Mouse (Mus musculus): ENCODE measurements around the gene Atg9a.

The Atg9a gene

DNA sequence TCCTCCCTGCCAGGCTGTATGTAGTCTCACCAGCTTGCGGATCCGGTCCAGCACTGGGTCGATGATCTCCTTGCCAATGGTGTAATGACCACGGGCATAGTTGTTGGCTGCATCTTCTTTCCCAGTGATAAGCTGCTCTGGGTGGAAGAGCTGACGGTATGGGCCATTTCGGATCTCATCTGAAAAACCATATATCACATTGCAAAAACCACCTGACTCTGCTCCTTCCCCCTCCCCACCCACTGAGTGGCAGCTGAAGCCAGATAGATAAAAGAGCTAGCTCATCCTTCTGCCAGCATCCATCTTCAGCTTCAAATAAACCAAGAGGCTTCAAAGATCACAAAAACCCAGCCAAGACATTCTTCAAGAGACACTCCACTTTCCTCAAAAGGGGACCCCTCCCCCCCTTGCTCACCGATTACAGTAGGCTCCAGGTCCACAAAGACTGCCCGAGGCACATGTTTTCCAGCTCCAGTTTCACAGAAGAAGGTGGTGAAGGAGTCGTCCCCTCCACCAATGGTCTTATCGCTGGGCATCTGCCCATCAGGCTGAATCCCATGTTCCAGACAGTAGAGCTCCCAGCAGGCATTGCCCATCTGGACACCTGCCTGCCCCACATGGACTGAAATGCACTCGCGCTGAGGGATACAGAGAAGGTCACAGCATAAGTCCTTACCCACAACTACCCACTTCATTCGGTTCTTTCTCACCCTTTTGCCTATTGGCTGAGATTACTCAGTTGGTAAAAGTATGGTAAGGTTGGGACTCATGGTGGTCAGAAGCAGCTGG lies 25.0 kb upstream of the Atg9a start:
- in situ Hi-C loops (cut with MboI, MseI), result loop anchor here (25.0 kb wide), 1 partner anchor 930 kb away; the partner anchor contains the start of genes Aamp, Gpbar1 and Pnkd

DNA sequence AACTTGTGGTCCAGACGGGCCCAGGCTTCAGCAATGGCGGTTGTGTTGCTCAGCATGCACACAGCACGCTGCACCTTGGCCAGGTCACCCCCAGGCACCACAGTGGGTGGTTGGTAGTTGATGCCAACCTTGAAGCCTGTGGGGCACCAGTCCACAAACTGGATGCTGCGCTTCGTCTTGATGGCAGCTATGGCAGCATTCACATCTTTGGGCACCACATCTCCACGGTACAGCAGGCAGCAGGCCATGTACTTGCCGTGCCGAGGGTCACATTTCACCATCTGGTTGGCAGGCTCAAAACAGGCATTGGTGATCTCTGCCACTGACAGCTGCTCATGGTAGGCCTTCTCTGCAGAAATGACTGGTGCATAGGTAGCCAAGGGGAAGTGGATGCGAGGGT lies 23.8 kb upstream of the Atg9a start:
- in situ Hi-C loops (cut with MboI, MseI), result loop anchor here (25.0 kb wide), 1 partner anchor 928 kb away; the partner anchor contains the start of genes Aamp, Gpbar1 and Pnkd

DNA sequence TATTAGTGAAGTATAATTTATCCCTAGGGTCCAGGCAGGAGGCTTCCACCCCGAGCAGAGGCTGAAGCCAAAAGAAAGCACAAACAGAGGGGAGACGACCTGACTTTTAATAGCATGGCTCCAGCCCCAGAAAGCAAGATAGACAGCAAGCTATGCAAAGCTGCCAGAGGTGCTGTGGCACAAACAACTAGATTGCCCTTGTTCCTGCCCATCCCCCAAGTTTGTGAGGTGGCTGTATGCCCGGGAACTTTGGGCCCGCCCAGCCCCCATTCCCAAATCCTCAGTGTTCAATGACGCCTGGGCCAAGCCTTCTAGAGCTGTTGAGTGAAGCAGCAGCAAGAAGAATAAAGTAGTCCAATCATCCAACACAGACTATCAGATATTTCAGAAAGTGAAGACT lies 22.9 kb upstream of the Atg9a start:
- in situ Hi-C loops (cut with MboI, MseI), result loop anchor here (5.0 to 25.0 kb wide), 2 partner anchors 78 to 928 kb away; partner anchors contain the start of genes Aamp, Gpbar1 and Pnkd

GRCm38 (mm10) chr1:75214442-75214841 lies 22.4 kb upstream of the Atg9a start:
- in situ Hi-C loops (cut with MboI, MseI), result loop anchor here (5.0 to 25.0 kb wide), 2 partner anchors 77 to 927 kb away; partner anchors contain the start of genes Aamp, Gpbar1 and Pnkd

DNA sequence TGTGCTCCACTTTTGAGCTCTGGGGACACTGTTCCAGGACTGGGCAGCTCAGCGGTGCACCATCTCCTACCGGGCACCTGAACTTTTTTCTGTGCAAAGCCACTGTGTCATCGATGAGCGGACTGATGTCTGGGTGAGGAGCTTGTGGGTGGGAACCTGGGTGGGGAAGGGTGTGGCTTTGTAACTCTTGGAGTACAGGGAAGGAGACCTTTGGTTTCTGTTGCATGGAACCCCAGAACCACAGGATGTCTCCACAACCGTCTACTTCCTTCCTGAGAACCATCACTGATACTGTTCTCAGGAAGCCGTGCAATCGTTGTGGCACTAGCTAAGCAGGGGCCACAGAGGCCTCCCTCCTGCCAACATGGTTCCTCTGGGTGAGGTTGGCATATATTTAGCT lies 21.1 kb upstream of the Atg9a start:
- in situ Hi-C loops (cut with MboI, MseI), result loop anchor here (5.0 to 25.0 kb wide), 2 partner anchors 76 to 926 kb away; partner anchors contain the start of genes Aamp, Gpbar1 and Pnkd

GRCm38 (mm10) chr1:75212542-75212941 lies 20.5 kb upstream of the Atg9a start:
- in situ Hi-C loops (cut with MboI, MseI), result loop anchor here (5.0 to 25.0 kb wide), 2 partner anchors 75 to 925 kb away; partner anchors contain the start of genes Aamp, Gpbar1 and Pnkd

- in situ Hi-C loops (cut with MboI, MseI), result loop anchor here (5.0 to 25.0 kb wide), 2 partner anchors 74 to 924 kb away; partner anchors contain the start of genes Aamp, Gpbar1 and Pnkd
Measured at GRCm38 (mm10) chr1:75211141-75211708, 19.2 kb upstream of the Atg9a start.

DNA sequence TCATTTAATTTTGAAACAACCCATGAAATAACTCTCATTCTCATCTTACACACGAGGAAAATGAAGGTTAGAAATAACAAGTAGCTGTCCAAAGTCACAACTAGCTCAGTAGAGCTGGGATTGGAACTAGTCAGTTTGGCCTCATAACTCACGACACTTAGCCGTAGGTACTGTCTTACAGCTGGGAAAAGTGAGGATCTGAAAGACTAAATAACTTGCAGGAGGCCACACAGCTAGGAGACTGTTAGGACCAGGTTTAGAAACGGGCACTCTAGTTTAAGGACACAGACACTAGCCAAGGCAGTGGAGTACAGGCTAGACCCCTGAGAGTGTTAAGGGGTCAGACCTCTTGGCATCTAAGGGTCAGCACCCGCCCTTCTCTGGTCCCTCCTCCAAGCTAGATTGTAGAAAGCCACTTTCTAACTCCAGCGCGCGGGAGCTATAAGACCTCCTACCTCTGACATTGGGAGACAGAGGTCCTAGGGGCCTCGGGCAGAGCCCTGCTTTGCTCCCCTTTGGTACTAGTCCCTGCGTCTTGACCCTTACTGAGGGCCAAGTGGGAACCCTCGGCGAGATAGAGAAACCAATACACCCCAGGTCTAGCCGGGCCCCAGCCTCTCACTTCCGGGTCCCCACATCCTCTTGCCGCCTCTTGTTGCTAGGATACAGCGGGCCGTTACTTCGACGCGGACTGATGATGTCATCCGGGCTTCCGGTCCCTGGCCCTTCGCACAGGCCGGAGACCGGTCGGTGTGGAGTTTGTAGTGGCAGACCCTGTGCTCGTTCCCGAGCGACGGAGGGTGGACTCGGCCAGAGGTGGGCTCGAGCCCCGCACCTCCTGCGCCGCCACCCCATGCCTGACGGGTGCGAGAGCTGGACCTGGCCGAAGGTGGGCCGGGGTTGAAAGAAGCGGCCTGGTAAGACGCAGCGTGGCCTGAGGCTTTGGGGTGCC lies 18.4 kb upstream of the Atg9a start, which contains the start of the genes Glb1l and Stk16:
Gene Glb1l (minus strand): TSS at position 678 of the 952 bp plus-strand sequence.
Gene Stk16 (plus strand): TSS at position 703 of the 952 bp plus-strand sequence.
- in situ Hi-C loops (cut with MboI, MseI), result loop anchor here (5.0 to 25.0 kb wide), 2 partner anchors 73 to 923 kb away; partner anchors contain the start of genes Aamp, Gpbar1 and Pnkd

- in situ Hi-C loops (cut with MboI, MseI), result loop anchor here (25.0 kb wide), 1 partner anchor 922 kb away; the partner anchor contains the start of genes Aamp, Gpbar1 and Pnkd
Measured at GRCm38 (mm10) chr1:75208967-75209678, 17.1 kb upstream of the Atg9a start.

GRCm38 (mm10) chr1:75201236-75201635 lies 9.2 kb upstream of the Atg9a start:
- in situ Hi-C loops (cut with MboI, MseI), result loop anchor here (25.0 kb wide), 1 partner anchor 914 kb away; the partner anchor contains the start of genes Aamp, Gpbar1 and Pnkd

DNA sequence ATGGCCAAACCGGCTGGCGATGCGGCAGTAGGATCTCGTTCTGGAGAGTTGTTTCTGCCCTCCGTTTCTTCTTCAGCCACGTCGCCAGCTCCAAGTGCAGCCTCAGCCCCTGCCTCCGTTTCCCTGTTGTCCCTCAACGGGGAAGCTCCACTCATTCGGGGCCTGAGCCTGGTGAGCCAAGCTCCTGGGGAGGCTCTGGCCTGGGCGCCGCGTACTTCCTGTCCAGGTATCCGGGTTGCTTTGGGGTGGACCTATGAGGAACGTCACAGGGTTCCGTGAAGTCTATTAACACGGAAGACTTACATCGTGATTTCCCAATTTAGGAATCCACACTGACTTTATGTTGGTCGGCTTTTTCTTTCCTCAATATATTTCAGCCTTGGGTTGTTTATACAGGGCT lies 456 bp upstream of the Atg9a start:
- in situ Hi-C loops (cut with MboI, MseI), result no loop called here

DNA sequence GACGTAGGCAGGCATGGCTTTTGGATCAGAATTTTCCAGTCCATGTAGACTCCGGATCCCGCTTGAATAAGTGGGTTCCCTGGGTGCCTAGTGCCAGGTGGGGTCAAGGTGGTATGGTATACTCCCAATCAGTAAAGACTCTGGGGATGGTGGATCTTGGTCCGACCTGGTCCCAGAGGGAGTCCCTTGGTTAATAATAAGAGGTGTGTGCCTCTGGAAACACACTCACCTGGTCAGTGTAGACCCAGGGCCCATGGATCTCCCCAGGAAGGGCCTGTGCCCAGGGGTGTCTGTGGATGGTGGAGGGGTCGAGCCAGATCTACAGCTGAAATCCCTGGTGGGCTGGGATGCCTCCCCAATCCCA lies 756 bp downstream of the Atg9a start:
- in situ Hi-C loops (cut with MboI, MseI), result no loop called here

DNA sequence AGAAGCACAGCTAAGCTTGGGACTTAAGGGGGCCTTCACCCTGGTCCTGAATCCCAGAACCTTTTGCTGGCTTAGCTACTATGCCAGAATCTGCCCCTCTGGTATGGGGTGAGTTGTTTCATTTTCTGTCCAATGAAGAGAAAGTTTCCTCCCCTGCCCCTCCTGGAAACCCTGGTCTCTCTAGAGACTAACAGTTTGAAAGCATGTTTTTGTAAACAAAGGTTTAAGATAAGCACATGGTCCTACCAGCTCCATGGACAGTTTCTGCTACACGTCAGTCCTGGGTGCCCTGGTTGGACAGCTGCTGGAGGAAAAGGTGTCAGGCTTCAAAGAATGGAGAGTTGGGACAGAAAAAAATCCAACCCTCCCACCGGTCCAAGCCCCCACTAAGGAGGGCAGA lies 1.4 kb downstream of the Atg9a start:
- in situ Hi-C loops (cut with MboI, MseI), result no loop called here

- in situ Hi-C loops (cut with MboI, MseI), result loop anchor here (5.0 to 10.0 kb wide), 2 partner anchors 63 to 129 kb away; partner anchors contain the start of genes Dnpep and Nhej1
Measured at GRCm38 (mm10) chr1:75187914-75188483, 4.0 kb downstream of the Atg9a start.

DNA sequence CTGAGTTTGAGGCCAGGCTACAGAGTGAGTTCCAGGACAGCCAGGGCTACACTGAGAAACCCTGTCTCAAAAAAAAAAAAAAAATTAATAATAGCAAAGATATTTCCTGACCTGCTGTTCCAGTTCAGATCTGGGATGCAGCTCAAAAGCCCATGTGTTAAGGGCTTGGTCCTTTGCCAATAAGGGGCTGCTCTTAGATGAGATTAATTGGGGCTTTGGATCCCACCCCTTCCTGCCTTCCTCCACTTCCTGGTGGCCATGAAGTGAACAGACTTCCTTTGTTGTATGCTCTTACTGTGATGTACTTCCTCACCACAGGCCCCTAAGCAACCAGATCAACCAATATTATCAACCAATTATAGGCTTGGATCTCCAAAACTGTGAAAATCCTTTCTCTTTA lies 4.9 kb downstream of the Atg9a start:
- in situ Hi-C loops (cut with MboI, MseI), result loop anchor here (5.0 to 10.0 kb wide), 2 partner anchors 62 to 130 kb away; partner anchors contain the start of genes Dnpep and Nhej1

GRCm38 (mm10) chr1:75185495-75185894 lies 6.5 kb downstream of the Atg9a start:
- in situ Hi-C loops (cut with MboI, MseI), result loop anchor here (5.0 to 10.0 kb wide), 2 partner anchors 61 to 132 kb away; partner anchors contain the start of genes Dnpep and Nhej1

DNA sequence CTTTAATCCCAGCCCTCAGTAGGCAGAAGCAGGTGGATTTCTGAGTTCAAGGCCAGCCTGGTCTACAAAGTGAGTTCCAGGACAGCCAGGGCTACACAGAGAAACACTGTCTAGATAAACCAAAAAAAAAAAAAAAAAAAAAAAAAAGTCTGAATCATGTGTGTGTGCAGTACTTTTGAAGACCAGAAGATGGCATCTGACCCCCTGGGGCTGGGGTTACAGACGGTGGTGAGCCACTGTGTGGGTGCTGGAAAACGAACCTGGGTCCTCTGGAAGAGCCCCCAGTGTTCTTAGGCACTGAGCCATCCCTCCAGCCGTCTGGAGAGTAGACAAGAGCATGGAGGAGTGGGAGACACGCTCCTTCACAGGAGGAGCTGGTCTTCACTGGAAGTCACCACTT lies 9.8 kb downstream of the Atg9a start:
- in situ Hi-C loops (cut with MboI, MseI), result loop anchor here (10.0 kb wide), 1 partner anchor 57 kb away; the partner anchor contains the start of gene Nhej1

DNA sequence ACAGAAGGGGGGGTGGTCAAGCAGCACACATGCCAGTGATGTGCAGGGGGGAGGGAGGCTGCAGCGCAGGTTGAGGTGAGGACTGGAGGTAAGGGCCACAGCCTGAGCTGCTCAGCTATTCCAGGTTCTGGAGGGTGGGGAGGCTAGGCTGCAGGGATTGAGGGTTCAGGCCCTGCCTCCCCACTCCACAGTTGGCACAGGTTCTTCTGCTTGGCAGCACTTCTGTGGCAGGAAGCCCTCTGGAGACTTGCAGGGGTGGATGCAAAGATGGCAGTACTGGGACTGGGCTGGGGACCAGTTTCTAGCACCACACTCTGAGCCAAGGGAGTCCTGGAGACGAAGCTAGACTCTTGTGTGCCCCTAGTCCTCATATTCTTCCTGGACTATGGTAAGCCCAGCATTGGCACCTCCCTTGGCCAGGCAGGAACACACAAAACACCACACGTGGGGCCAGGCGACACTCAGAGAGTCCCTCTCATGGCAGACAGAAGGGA lies 10.6 kb downstream of the Atg9a start:
- in situ Hi-C loops (cut with MboI, MseI), result loop anchor here (10.0 kb wide), 1 partner anchor 57 kb away; the partner anchor contains the start of gene Nhej1

DNA sequence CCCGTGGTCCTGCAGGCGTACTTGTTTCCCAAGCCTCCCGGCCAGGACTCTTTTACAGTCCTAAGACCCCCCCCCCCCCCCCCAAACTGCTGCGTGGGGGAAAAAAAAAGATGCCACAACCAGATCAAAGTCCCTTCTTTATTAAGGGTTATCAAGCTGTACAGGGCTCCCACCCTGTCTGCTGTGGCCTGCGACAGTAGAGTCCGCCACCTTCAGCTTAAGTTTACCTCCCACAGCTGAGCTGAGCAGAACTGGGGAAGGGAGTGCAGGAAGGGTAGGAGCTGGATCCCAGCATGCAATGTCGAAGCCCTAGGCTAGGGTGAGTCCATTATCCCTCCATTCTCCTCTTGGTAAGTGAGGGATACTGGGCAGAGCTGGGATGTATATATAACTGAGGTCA lies 11.3 kb downstream of the Atg9a start:
- in situ Hi-C loops (cut with MboI, MseI), result loop anchor here (10.0 kb wide), 1 partner anchor 56 kb away; the partner anchor contains the start of gene Nhej1

All from regulatory T cell (primary cell).